Mouse (Mus musculus): Measurements from ENCODE around the gene Spatc1l. TPM values are rescaled to one million over a fixed set of nuclear protein-coding genes. Genes with fewer than 3 reads are reported as not detected.

Spatc1l gene
- polyA plus RNA-seq, 1 experiment from 2014 or later = not detected

- WGBS = 89% methylated on average over 10 of the region's 10 CpGs
- peaks cover 37% of the 10 kb centered on the region for H3K36me3 ChIP-seq (ENCODE audit: control insufficient read depth, insufficient read depth, low read length)
- no peak for ATAC-seq (ENCODE audit: insufficient number of reproducible peaks, low FRiP score, low TSS enrichment, low read depth)
Measured at GRCm38 (mm10) chr10:76542636-76543375, 19.3 kb upstream of the Spatc1l start.

GRCm38 (mm10) chr10:76546566-76546965, 15.5 kb upstream of the Spatc1l start:
- no peaks in the 10 kb centered on the region for H3K4me1 ChIP-seq (ENCODE audit: control insufficient read depth, insufficient read depth, low read length)
- WGBS = 95% methylated on average over 8 of the region's 8 CpGs
- no peak overlapping the region for H3K4me3 ChIP-seq (ENCODE audit: low read depth, low read length)
- no peak overlapping the region for H3K4me2 ChIP-seq (ENCODE audit: low read depth, severe bottlenecking)
- H3K9ac ChIP-seq (ENCODE audit: low read length) = no peak overlapping the region
- H3K9me3 ChIP-seq (ENCODE audit: control insufficient read depth, low read length) = no peaks in the 10 kb centered on the region
- peaks cover 27% of the 10 kb centered on the region for H3K36me3 ChIP-seq (ENCODE audit: control insufficient read depth, insufficient read depth, low read length)
- DNase-seq (ENCODE audit: low spot score) (no peak), ATAC-seq (ENCODE audit: insufficient number of reproducible peaks, low FRiP score, low TSS enrichment, low read depth) (no peak)
- H3K27me3 ChIP-seq (ENCODE audit: control insufficient read depth, insufficient read depth, low read length) = no peaks in the 10 kb centered on the region
- H3K27ac ChIP-seq (replicated peaks; ENCODE audit: low read depth, low read length) = no peak overlapping the region

More at GRCm38 (mm10) chr10:76542636-76543375, 19.3 kb upstream of the Spatc1l start:
- Histone ChIP-seq H3K4me1 (ENCODE audit: control insufficient read depth, insufficient read depth, low read length) (no peaks in the 10 kb centered on the region), H3K27me3 (ENCODE audit: control insufficient read depth, insufficient read depth, low read length) (no peaks in the 10 kb centered on the region), H3K27ac (replicated peaks; ENCODE audit: low read depth, low read length) (no peak overlapping the region), H3K4me2 (ENCODE audit: low read depth, severe bottlenecking) (no peak overlapping the region), H3K9ac (ENCODE audit: low read length) (no peak overlapping the region), H3K9me3 (ENCODE audit: control insufficient read depth, low read length) (no peaks in the 10 kb centered on the region), H3K4me3 (ENCODE audit: low read depth, low read length) (no peak overlapping the region)
- DNase-seq (ENCODE audit: low spot score) = no peak

- no peak overlapping the region for H3K4me2 ChIP-seq (ENCODE audit: low read depth, severe bottlenecking)
- H3K9me3 ChIP-seq (ENCODE audit: control insufficient read depth, low read length) = no peaks in the 10 kb centered on the region
- H3K9ac ChIP-seq (ENCODE audit: low read length) = no peak overlapping the region
- DNase-seq (ENCODE audit: low spot score) = no peak
- H3K36me3 ChIP-seq (ENCODE audit: control insufficient read depth, insufficient read depth, low read length) = peaks cover 23% of the 10 kb centered on the region
- no peak for ATAC-seq (ENCODE audit: insufficient number of reproducible peaks, low FRiP score, low TSS enrichment, low read depth)
- no peaks in the 10 kb centered on the region for H3K27me3 ChIP-seq (ENCODE audit: control insufficient read depth, insufficient read depth, low read length)
- WGBS = 95% methylated on average over 8 of the region's 8 CpGs
- no peaks in the 10 kb centered on the region for H3K4me1 ChIP-seq (ENCODE audit: control insufficient read depth, insufficient read depth, low read length)
- H3K27ac ChIP-seq (replicated peaks; ENCODE audit: low read depth, low read length) = no peak overlapping the region
- H3K4me3 ChIP-seq (ENCODE audit: low read depth, low read length) = no peak overlapping the region
Measured at GRCm38 (mm10) chr10:76548218-76548617, 13.9 kb upstream of the Spatc1l start.

GRCm38 (mm10) chr10:76550458-76550857, 11.6 kb upstream of the Spatc1l start:
- ATAC-seq (ENCODE audit: insufficient number of reproducible peaks, low FRiP score, low TSS enrichment, low read depth) (no peak), DNase-seq (ENCODE audit: low spot score) (peak; percentile 29)
- Histone ChIP-seq H3K4me3 (ENCODE audit: low read depth, low read length) (no peak overlapping the region), H3K27ac (replicated peaks; ENCODE audit: low read depth, low read length) (no peak overlapping the region), H3K36me3 (ENCODE audit: control insufficient read depth, insufficient read depth, low read length) (peaks cover 15% of the 10 kb centered on the region), H3K4me1 (ENCODE audit: control insufficient read depth, insufficient read depth, low read length) (no peaks in the 10 kb centered on the region), H3K4me2 (ENCODE audit: low read depth, severe bottlenecking) (no peak overlapping the region), H3K9ac (ENCODE audit: low read length) (no peak overlapping the region), H3K9me3 (ENCODE audit: control insufficient read depth, low read length) (no peaks in the 10 kb centered on the region), H3K27me3 (ENCODE audit: control insufficient read depth, insufficient read depth, low read length) (no peaks in the 10 kb centered on the region)
- WGBS = 90% methylated on average over 5 of the region's 5 CpGs

GRCm38 (mm10) chr10:76551556-76551955, 10.5 kb upstream of the Spatc1l start:
- Histone ChIP-seq H3K36me3 (ENCODE audit: control insufficient read depth, insufficient read depth, low read length) (peaks cover 15% of the 10 kb centered on the region), H3K9ac (ENCODE audit: low read length) (no peak overlapping the region), H3K9me3 (ENCODE audit: control insufficient read depth, low read length) (no peaks in the 10 kb centered on the region), H3K4me3 (ENCODE audit: low read depth, low read length) (no peak overlapping the region), H3K27me3 (ENCODE audit: control insufficient read depth, insufficient read depth, low read length) (no peaks in the 10 kb centered on the region), H3K4me1 (ENCODE audit: control insufficient read depth, insufficient read depth, low read length) (no peaks in the 10 kb centered on the region), H3K27ac (replicated peaks; ENCODE audit: low read depth, low read length) (no peak overlapping the region), H3K4me2 (ENCODE audit: low read depth, severe bottlenecking) (no peak overlapping the region)
- DNase-seq (ENCODE audit: low spot score) (no peak), ATAC-seq (ENCODE audit: insufficient number of reproducible peaks, low FRiP score, low TSS enrichment, low read depth) (no peak)
- 90% methylated on average over 3 of the region's 3 CpGs for WGBS

GRCm38 (mm10) chr10:76554061-76554460, 8.0 kb upstream of the Spatc1l start:
- ATAC-seq (ENCODE audit: insufficient number of reproducible peaks, low FRiP score, low TSS enrichment, low read depth) (no peak), DNase-seq (ENCODE audit: low spot score) (no peak)
- WGBS = 83% methylated on average over 5 of the region's 5 CpGs
- Histone ChIP-seq H3K4me1 (ENCODE audit: control insufficient read depth, insufficient read depth, low read length) (no peaks in the 10 kb centered on the region), H3K4me2 (ENCODE audit: low read depth, severe bottlenecking) (no peak overlapping the region), H3K36me3 (ENCODE audit: control insufficient read depth, insufficient read depth, low read length) (peaks cover 9% of the 10 kb centered on the region; the same call in 1 of the 2 replicates), H3K9me3 (ENCODE audit: control insufficient read depth, low read length) (no peaks in the 10 kb centered on the region), H3K27me3 (ENCODE audit: control insufficient read depth, insufficient read depth, low read length) (no peaks in the 10 kb centered on the region), H3K27ac (replicated peaks; ENCODE audit: low read depth, low read length) (no peak overlapping the region), H3K9ac (ENCODE audit: low read length) (no peak overlapping the region), H3K4me3 (ENCODE audit: low read depth, low read length) (no peak overlapping the region)

- H3K4me2 ChIP-seq (ENCODE audit: low read depth, severe bottlenecking) = no peak overlapping the region
- no peaks in the 10 kb centered on the region for H3K36me3 ChIP-seq (ENCODE audit: control insufficient read depth, insufficient read depth, low read length)
- no peak overlapping the region for H3K9ac ChIP-seq (ENCODE audit: low read length)
- H3K27ac ChIP-seq (replicated peaks; ENCODE audit: low read depth, low read length) = no peak overlapping the region
- no peak overlapping the region for H3K4me3 ChIP-seq (ENCODE audit: low read depth, low read length)
- H3K27me3 ChIP-seq (ENCODE audit: control insufficient read depth, insufficient read depth, low read length) = no peaks in the 10 kb centered on the region
- WGBS = 92% methylated on average over 22 of the region's 22 CpGs
- no peaks in the 10 kb centered on the region for H3K4me1 ChIP-seq (ENCODE audit: control insufficient read depth, insufficient read depth, low read length)
- ATAC-seq (ENCODE audit: insufficient number of reproducible peaks, low FRiP score, low TSS enrichment, low read depth) (no peak), DNase-seq (ENCODE audit: low spot score) (no peak)
- 0 out of 2 replicates have a peak, but pooled peaks cover 2% of the 10 kb centered on the region for H3K9me3 ChIP-seq (ENCODE audit: control insufficient read depth, low read length)
Measured at GRCm38 (mm10) chr10:76569996-76570685, 8.1 kb downstream of the Spatc1l start.

- WGBS = 65% methylated on average over 2 of the region's 2 CpGs
- Histone ChIP-seq H3K9me3 (ENCODE audit: control insufficient read depth, low read length) (0 out of 2 replicates have a peak, but pooled peaks cover 2% of the 10 kb centered on the region), H3K4me2 (ENCODE audit: low read depth, severe bottlenecking) (no peak overlapping the region), H3K27me3 (ENCODE audit: control insufficient read depth, insufficient read depth, low read length) (no peaks in the 10 kb centered on the region), H3K4me3 (ENCODE audit: low read depth, low read length) (no peak overlapping the region), H3K9ac (ENCODE audit: low read length) (no peak overlapping the region), H3K27ac (replicated peaks; ENCODE audit: low read depth, low read length) (no peak overlapping the region), H3K36me3 (ENCODE audit: control insufficient read depth, insufficient read depth, low read length) (no peaks in the 10 kb centered on the region), H3K4me1 (ENCODE audit: control insufficient read depth, insufficient read depth, low read length) (no peaks in the 10 kb centered on the region)
- ATAC-seq (ENCODE audit: insufficient number of reproducible peaks, low FRiP score, low TSS enrichment, low read depth) = no peak
- no peak for DNase-seq (ENCODE audit: low spot score)
Measured at GRCm38 (mm10) chr10:76571070-76571469, 9.0 kb downstream of the Spatc1l start.
